26 mouse cellular contexts compared by ENCODE assay signal in the genomic region with DNA sequence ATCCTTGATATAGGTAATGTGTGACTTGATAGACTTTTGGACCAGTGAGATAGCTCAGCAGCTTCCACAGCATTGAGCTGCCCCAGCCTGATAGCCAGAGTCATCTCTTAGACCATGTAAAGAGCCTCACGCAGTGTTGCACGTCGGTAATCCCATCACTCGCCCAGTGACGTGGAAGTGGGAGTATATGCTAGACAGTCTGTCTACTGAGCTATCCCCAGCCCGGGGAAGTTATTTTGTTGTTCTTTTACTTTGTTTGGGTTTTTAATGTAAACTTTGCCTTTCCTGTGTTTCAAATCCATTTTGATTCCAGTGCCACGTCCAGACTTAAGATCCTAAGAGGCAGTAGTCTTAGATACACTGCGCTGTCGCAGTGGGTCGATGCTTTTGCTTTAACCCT.
DNase-seq lines count a peak whose midpoint lies in the region; ATAC-seq and TF ChIP-seq lines count a peak whose summit lies in the region.
"Had no signal": no experiment of that assay in that cellular context is flagged by ENCODE, and none has a peak within 500 bp of the region (broad histone marks: within the 10 kb centered on the region; RNA-seq: fewer than 3 reads in every experiment).

No protein-coding gene starts in this region.

- H3K9me3 ChIP-seq in lung, embryonic 14.5 days (ENCODE audit: low read depth, low read length), result no peaks in the 10 kb centered on the region
- H3K9me3 ChIP-seq: forebrain, embryonic 10.5 days; forebrain, embryonic 13.5 days; G1E; heart, embryonic 10.5 days; heart, embryonic 13.5 days; hindbrain, embryonic 12.5 days; hindbrain, embryonic 15.5 days had no signal

- H3K4me1 ChIP-seq in lung, embryonic 14.5 days (ENCODE audit: insufficient read depth), result no peaks in the 10 kb centered on the region; the same call in 1 of the 2 replicates
- H3K4me1 ChIP-seq in kidney, adult 2 months (ENCODE audit: control insufficient read depth, insufficient read depth, low read length), result no peaks in the 10 kb centered on the region
- H3K4me1 ChIP-seq: heart, embryonic 10.5 days; hindbrain, embryonic 12.5 days; hindbrain, embryonic 15.5 days had no signal

- no peak for TF ChIP-seq POLR2A in kidney, adult 2 months (IDR thresholded peaks at IDR 0.05; ENCODE audit: low read depth, low read length)

- H3K4me2 ChIP-seq in lung, embryonic 14.5 days, result no peak overlapping the region
- H3K4me2 ChIP-seq: forebrain, embryonic 13.5 days; heart, embryonic 13.5 days; hindbrain, embryonic 12.5 days; hindbrain, embryonic 15.5 days had no signal

- ATAC-seq in lung, embryonic 14.5 days (ENCODE audit: insufficient read depth), result no peak
- ATAC-seq in monocyte, adult 5-6 weeks (replicated peaks; ENCODE audit: insufficient number of reproducible peaks, low FRiP score, low TSS enrichment, poor library complexity, severe bottlenecking), result no peak
- ATAC-seq: forebrain, embryonic 13.5 days; forebrain, embryonic 16.5 days; Patski had no signal

- WGBS in lung, embryonic 14.5 days, result 71% methylated on average over 10 of the region's 10 CpGs
- WGBS in kidney, adult 2 months, result 94% methylated on average over 10 of the region's 10 CpGs

- H3K9ac ChIP-seq in lung, embryonic 14.5 days, result no peak overlapping the region
- H3K9ac ChIP-seq: forebrain, embryonic 13.5 days; heart, embryonic 13.5 days; hindbrain, embryonic 12.5 days; hindbrain, embryonic 15.5 days had no signal

- H3K4me3 ChIP-seq in lung, embryonic 14.5 days (ENCODE audit: low read depth, low read length), result no peak overlapping the region
- H3K4me3 ChIP-seq in kidney, adult 2 months (ENCODE audit: insufficient read depth, low read depth, low read length), result no peak overlapping the region
- H3K4me3 ChIP-seq: forebrain, embryonic 10.5 days; forebrain, embryonic 13.5 days; heart, adult 2 months; heart, embryonic 10.5 days; heart, embryonic 13.5 days; hindbrain, embryonic 12.5 days; hindbrain, embryonic 15.5 days had no signal

- H3K36me3 ChIP-seq in lung, embryonic 14.5 days (ENCODE audit: insufficient read depth), result no peaks in the 10 kb centered on the region
- H3K36me3 ChIP-seq in kidney, adult 2 months (ENCODE audit: control insufficient read depth, insufficient read depth, low read length), result no peaks in the 10 kb centered on the region
- H3K36me3 ChIP-seq: heart, embryonic 10.5 days; heart, embryonic 13.5 days; hindbrain, embryonic 12.5 days; hindbrain, embryonic 15.5 days had no signal

- no peak overlapping the region for H3K27ac ChIP-seq in lung, embryonic 14.5 days (ENCODE audit: low read depth)
- no peak overlapping the region for H3K27ac ChIP-seq in kidney, adult 2 months (ENCODE audit: insufficient read depth, low read depth, low read length)
- H3K27ac ChIP-seq: forebrain, embryonic 10.5 days; forebrain, embryonic 13.5 days; heart, adult 2 months; heart, embryonic 10.5 days; heart, embryonic 13.5 days; hindbrain, embryonic 12.5 days; hindbrain, embryonic 15.5 days had no signal

- peak; percentile 20 for DNase-seq in lung, embryonic 14.5 days
- DNase-seq in lung, postnatal 10 days, result peak; percentile 64
- DNase-seq in lung, postnatal 36 days, result peak; percentile 72
- no peak for DNase-seq in heart, postnatal 36 days
- no peak for DNase-seq in kidney, adult 2 months
- DNase-seq: adrenal gland, postnatal 10 days; adrenal gland, postnatal 36 days; B cell, adult 2 months; cerebellum, adult 18-20 months; cerebellum, adult 9-10 months; cerebellum, postnatal 14 days; gastrocnemius, postnatal 10 days; gastrocnemius, postnatal 36 days; heart, adult 2 months; heart, postnatal 14 days had no signal

- H3K27me3 ChIP-seq in lung, embryonic 14.5 days (ENCODE audit: insufficient read depth, low read length), result no peaks in the 10 kb centered on the region
- no peaks in the 10 kb centered on the region for H3K27me3 ChIP-seq in kidney, adult 2 months (replicated peaks; ENCODE audit: control insufficient read depth, insufficient read depth, low read length)
- H3K27me3 ChIP-seq: CH12.LX; forebrain, embryonic 13.5 days; heart, embryonic 13.5 days; hindbrain, embryonic 12.5 days; hindbrain, embryonic 15.5 days; Patski had no signal

- intact Hi-C loops in heart, postnatal 36 days (cut with DNase I), result no loop called here

- no peak for TF ChIP-seq CTCF in lung, embryonic 14.5 days (IDR thresholded peaks at IDR 0.05; ENCODE audit: low read depth)
- TF ChIP-seq CTCF in kidney, adult 2 months (conservative IDR thresholded peaks at IDR 0.05; ENCODE audit: insufficient read depth, insufficient read length, low read depth, low read length), result no peak

Comparison
In these comparisons a context has a peak if more than half of its experiments do, and no peak if none do; other contexts are left out.
1. DNase-seq: peak in lung, embryonic 14.5 days (single experiment), lung, postnatal 10 days (single experiment) and lung, postnatal 36 days (single experiment); none in heart, postnatal 36 days (0 of 2) and kidney, adult 2 months (single experiment).